Mouse (Mus musculus): ENCODE data around the gene Gnptab. TPM values are rescaled to one million over a fixed set of nuclear protein-coding genes. Genes with fewer than 3 reads are reported as not detected.

Gnptab gene
- total and polyA plus RNA-seq, 3 experiments = 14.2 to 24.1 TPM; not detected in 1

GRCm38 (mm10) chr10:88492658-88493057, 113.7 kb downstream of the Gnptab start:
- no peaks in the 10 kb centered on the region for H3K79me2 ChIP-seq (ENCODE audit: control insufficient read depth, insufficient read depth, low read length, poor library complexity)
- no peaks in the 10 kb centered on the region for H3K27me3 ChIP-seq (ENCODE audit: control insufficient read depth in 1 of 2, insufficient read depth in 2 of 2, low read length in 2 of 2)
- no peak overlapping the region for H3K9ac ChIP-seq (ENCODE audit: control insufficient read depth, low read depth, low read length, poor library complexity, severe bottlenecking)
- H3K9me3 ChIP-seq (replicated peaks; ENCODE audit: insufficient read depth, low read length) = no peaks in the 10 kb centered on the region
- H3K36me3 ChIP-seq (ENCODE audit: control insufficient read depth in 1 of 2, insufficient read depth in 2 of 2, low read length in 2 of 2) = 0 out of 4 replicates have a peak, but pooled peaks cover 0 to 2% of the 10 kb centered on the region in 2 experiments
- peaks cover 4 to 11% of the 10 kb centered on the region in 2 experiments; a peak in 3 of 4 replicates for H3K4me1 ChIP-seq (ENCODE audit: control insufficient read depth in 1 of 2, insufficient read depth in 2 of 2, low read length in 2 of 2)
- H3K27ac ChIP-seq (ENCODE audit: control insufficient read depth, low read depth, low read length) = no peak overlapping the region
- no peak for DNase-seq (ENCODE audit: low read depth, low spot score)
- no peak for TF ChIP-seq MAX (IDR thresholded peaks at IDR 0.05; ENCODE audit: low read length)
- no peak for TF ChIP-seq USF1 (IDR thresholded peaks at IDR 0.05; ENCODE audit: low read depth, low read length)
- H3K4me3 ChIP-seq (ENCODE audit: control insufficient read depth in 1 of 2, insufficient read depth in 1 of 2, low read depth in 2 of 2, low read length in 2 of 2) = no peak overlapping the region

- Histone ChIP-seq H3K27ac (ENCODE audit: control insufficient read depth, low read depth, low read length) (no peak overlapping the region), H3K9ac (ENCODE audit: control insufficient read depth, low read depth, low read length, poor library complexity, severe bottlenecking) (no peak overlapping the region), H3K4me3 (ENCODE audit: control insufficient read depth in 1 of 2, insufficient read depth in 1 of 2, low read depth in 2 of 2, low read length in 2 of 2) (no peak overlapping the region), H3K79me2 (ENCODE audit: control insufficient read depth, insufficient read depth, low read length, poor library complexity) (no peaks in the 10 kb centered on the region), H3K4me1 (ENCODE audit: control insufficient read depth in 1 of 2, insufficient read depth in 2 of 2, low read length in 2 of 2) (peaks cover 4 to 11% of the 10 kb centered on the region in 2 experiments; a peak in 3 of 4 replicates), H3K9me3 (replicated peaks; ENCODE audit: insufficient read depth, low read length) (no peaks in the 10 kb centered on the region), H3K27me3 (ENCODE audit: control insufficient read depth in 1 of 2, insufficient read depth in 2 of 2, low read length in 2 of 2) (no peaks in the 10 kb centered on the region), H3K36me3 (ENCODE audit: control insufficient read depth in 1 of 2, insufficient read depth in 2 of 2, low read length in 2 of 2) (0 out of 4 replicates have a peak, but pooled peaks cover 0 to 2% of the 10 kb centered on the region in 2 experiments)
- TF ChIP-seq MAZ (IDR thresholded peaks at IDR 0.05; ENCODE audit: low read depth, low read length) = no peak
- TF ChIP-seq GATA1 (IDR thresholded peaks at IDR 0.05; ENCODE audit: low read depth, low read length) = peak; percentile 38; the same call in 1 of the 2 replicates
- TF ChIP-seq USF1 (IDR thresholded peaks at IDR 0.05; ENCODE audit: low read depth, low read length) = peak; percentile 58
- peak; percentile 43 for DNase-seq (ENCODE audit: low read depth, low spot score)
Observed at GRCm38 (mm10) chr10:88494959-88495587, 116.1 kb downstream of the Gnptab start.

Other genes with a start within 250 kb of the Gnptab start
- gene Parpbp, start 232.2 kb upstream of the Gnptab start, total RNA-seq (2012; rRNA removed) = 17.6 and 19.0 TPM in 2 replicates
- 10 to 100 TPM in 1 of 2 experiments, not detected in 1; 14.6 TPM for gene Parpbp, start 232.2 kb upstream of the Gnptab start, polyA plus RNA-seq (2012; ENCODE audit: insufficient read depth in 1 of 2, insufficient read length in 2 of 2, low read depth in 1 of 2, low replicate concordance in 2 of 2, missing spikeins in 1 of 2)
- gene Nup37, start 232.1 kb upstream of the Gnptab start, total RNA-seq (2012; rRNA removed) = 109 and 118 TPM in 2 replicates
- 100 to 1,000 TPM in 1 of 2 experiments, 10 to 100 TPM in 1; 85.4 to 193 TPM for gene Nup37, start 232.1 kb upstream of the Gnptab start, polyA plus RNA-seq (2012; ENCODE audit: insufficient read depth in 1 of 2, insufficient read length in 2 of 2, low read depth in 1 of 2, low replicate concordance in 2 of 2, missing spikeins in 1 of 2)
- 35.5 and 40.2 TPM in 2 replicates for gene Washc3, start 178.0 kb upstream of the Gnptab start, total RNA-seq (2012; rRNA removed)
- gene Washc3, start 178.0 kb upstream of the Gnptab start, polyA plus RNA-seq (2012; ENCODE audit: insufficient read depth in 1 of 2, insufficient read length in 2 of 2, low read depth in 1 of 2, low replicate concordance in 2 of 2, missing spikeins in 1 of 2) = 10 to 100 TPM in 1 of 2 experiments, not detected in 1; 41.4 TPM
- gene Dram1, start 52 bp upstream of the Gnptab start, total RNA-seq (2012; rRNA removed) = not detected in 2 replicates
- gene Dram1, start 52 bp upstream of the Gnptab start, polyA plus RNA-seq (2012; ENCODE audit: insufficient read depth in 1 of 2, insufficient read length in 2 of 2, low read depth in 1 of 2, low replicate concordance in 2 of 2, missing spikeins in 1 of 2) = under 1 TPM in 1 of 2 experiments, not detected in 1; 0.17 TPM
- not detected in 2 replicates for gene Sycp3, start 80.4 kb downstream of the Gnptab start, total RNA-seq (2012; rRNA removed)
- gene Sycp3, start 80.4 kb downstream of the Gnptab start, polyA plus RNA-seq (2012; ENCODE audit: insufficient read depth in 1 of 2, insufficient read length in 2 of 2, low read depth in 1 of 2, low replicate concordance in 2 of 2, missing spikeins in 1 of 2) = not detected
- 9.6 and 11.6 TPM in 2 replicates for gene Chpt1, start 124.9 kb downstream of the Gnptab start, total RNA-seq (2012; rRNA removed)
- 10 to 100 TPM in 1 of 2 experiments, not detected in 1; 19.0 TPM for gene Chpt1, start 124.9 kb downstream of the Gnptab start, polyA plus RNA-seq (2012; ENCODE audit: insufficient read depth in 1 of 2, insufficient read length in 2 of 2, low read depth in 1 of 2, low replicate concordance in 2 of 2, missing spikeins in 1 of 2)
- gene Mybpc1, start 226.0 kb downstream of the Gnptab start, total RNA-seq (2012; rRNA removed) = not detected in 2 replicates
- not detected for gene Mybpc1, start 226.0 kb downstream of the Gnptab start, polyA plus RNA-seq (2012; ENCODE audit: insufficient read depth in 1 of 2, insufficient read length in 2 of 2, low read depth in 1 of 2, low replicate concordance in 2 of 2, missing spikeins in 1 of 2)